Mouse (Mus musculus) liver, embryonic 13.5 days (tissue): ENCODE measurements around the gene Ofcc1. TPM values are rescaled to one million over a fixed set of nuclear protein-coding genes. Genes with fewer than 3 reads are reported as not detected.

Experiments
- ATAC-seq: fragments of 200-750 bp; cut with Nextera tagmentation; 2 replicates; pipeline ENCODE4 v1.8.0; 2017; ENCODE audit warnings: low read depth, mild to moderate bottlenecking, moderate number of reproducible peaks, moderate library complexity
- DNase-seq: peaks from one replicate; pipeline ENCODE4 v3.0.0; 2022
- H3K27ac ChIP-seq: fragments of 300-500 bp; sonication (generic); 2 replicates; pipeline ENCODE4 v1.5.1; 2015; ENCODE audit warnings: moderate library complexity, mild to moderate bottlenecking, inconsistent platforms
- H3K27me3 ChIP-seq: fragments of 300-500 bp; sonication (generic); 2 replicates; pipeline ENCODE4 v1.6.1; 2015; ENCODE audit warnings: mild to moderate bottlenecking, inconsistent platforms
- H3K36me3 ChIP-seq: fragments of 300-500 bp; sonication (generic); 2 replicates; pipeline ENCODE4 v1.6.1; 2015; ENCODE audit warnings: mild to moderate bottlenecking, inconsistent platforms
- H3K4me1 ChIP-seq: fragments of 300-500 bp; sonication (generic); replicated peaks from 2 replicates; pipeline ENCODE4 v1.6.1; 2015; ENCODE audit warnings: inconsistent platforms
- H3K4me2 ChIP-seq: fragments of 300-500 bp; sonication (generic); 2 replicates; pipeline ENCODE4 v1.6.1; 2015; ENCODE audit warnings: inconsistent platforms, mild to moderate bottlenecking, moderate library complexity
- H3K4me3 ChIP-seq: fragments of 300-500 bp; sonication (generic); replicated peaks from 2 replicates; pipeline ENCODE4 v1.5.1; 2015; ENCODE audit warnings: mild to moderate bottlenecking, inconsistent platforms
- H3K9ac ChIP-seq: fragments of 300-500 bp; sonication (generic); 2 replicates; pipeline ENCODE4 v1.6.1; 2015; ENCODE audit warnings: mild to moderate bottlenecking, inconsistent platforms
- H3K9me3 ChIP-seq: fragments of 300-500 bp; sonication (generic); replicated peaks from 2 replicates; pipeline ENCODE4 v1.6.1; 2016; ENCODE audit warnings: inconsistent platforms
- WGBS: fragments of 180-500 bp; shearing (Covaris S2); methylation state at CpG from one replicate; pipeline ENCODE4 v1.1.7; 2015; ENCODE audit not compliant: insufficient replicate concordance; 5-methylcytosine and 5-hydroxymethylcytosine counted together
- polyA plus RNA-seq: library from polyadenylated mRNA; unstranded; fragments of >200 nt; fragmentation: Nextera tagmentation; extraction: Ambion mirVana; gene quantifications from 2 replicates; pipeline ENCODE4 v1.2.1, GENCODE M21; 2015

Gene Ofcc1
- polyA plus RNA-seq, 1 experiment from 2014 or later, result not detected

- DNase-seq (no peak), ATAC-seq (no peak)
- no peaks in the 10 kb centered on the region for H3K36me3 ChIP-seq
- H3K27ac ChIP-seq, result no peak overlapping the region
- WGBS, result 75% methylated on average over 18 of the region's 18 CpGs
- H3K9me3 ChIP-seq, result no peaks in the 10 kb centered on the region
- H3K4me2 ChIP-seq, result no peak overlapping the region
- no peaks in the 10 kb centered on the region for H3K4me1 ChIP-seq
- no peak overlapping the region for H3K4me3 ChIP-seq
- no peaks in the 10 kb centered on the region for H3K27me3 ChIP-seq
- H3K9ac ChIP-seq, result no peak overlapping the region
Measured at GRCm38 (mm10) chr13:39979294-39980061, 381.8 kb downstream of the Ofcc1 start.

- DNase-seq (no peak), ATAC-seq (no peak)
Measured at GRCm38 (mm10) chr13:39968349-39969016, 392.8 kb downstream of the Ofcc1 start.

DNA sequence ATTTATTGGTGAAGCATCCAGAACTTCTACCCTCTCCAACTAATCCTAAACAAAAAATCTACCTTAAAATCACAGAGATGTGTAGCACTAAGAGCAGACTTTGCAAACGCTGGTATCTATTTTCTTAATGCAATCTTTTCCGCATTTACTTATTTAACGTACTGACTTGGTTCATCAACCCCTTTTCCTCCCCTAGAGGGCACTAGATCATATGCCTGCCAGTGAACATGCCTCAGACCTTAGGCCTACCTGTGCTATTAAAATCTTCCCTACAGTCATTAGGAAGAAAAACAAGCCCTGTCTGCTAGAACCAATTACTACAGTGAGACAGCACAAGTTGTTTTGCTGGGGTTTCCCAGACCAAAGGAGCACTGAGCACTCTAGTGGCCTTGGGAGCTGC is 404.0 kb downstream of the Ofcc1 start:
- Histone ChIP-seq H3K4me3 (no peak overlapping the region), H3K27ac (no peak overlapping the region), H3K27me3 (no peaks in the 10 kb centered on the region), H3K9me3 (no peaks in the 10 kb centered on the region), H3K4me1 (no peaks in the 10 kb centered on the region), H3K4me2 (no peak overlapping the region), H3K9ac (no peak overlapping the region), H3K36me3 (no peaks in the 10 kb centered on the region)
- 66% methylated on average over 3 of the region's 3 CpGs for WGBS
- ATAC-seq, result no peak
- no peak for DNase-seq

More at GRCm38 (mm10) chr13:39968349-39969016, 392.8 kb downstream of the Ofcc1 start:
- WGBS, result 69% methylated on average over 8 of the region's 8 CpGs
- H3K4me3 ChIP-seq, result no peak overlapping the region
- no peaks in the 10 kb centered on the region for H3K9me3 ChIP-seq
- no peak overlapping the region for H3K4me2 ChIP-seq
- H3K36me3 ChIP-seq, result no peaks in the 10 kb centered on the region
- no peaks in the 10 kb centered on the region for H3K27me3 ChIP-seq
- H3K27ac ChIP-seq, result no peak overlapping the region
- H3K9ac ChIP-seq, result no peak overlapping the region
- no peaks in the 10 kb centered on the region for H3K4me1 ChIP-seq

DNA sequence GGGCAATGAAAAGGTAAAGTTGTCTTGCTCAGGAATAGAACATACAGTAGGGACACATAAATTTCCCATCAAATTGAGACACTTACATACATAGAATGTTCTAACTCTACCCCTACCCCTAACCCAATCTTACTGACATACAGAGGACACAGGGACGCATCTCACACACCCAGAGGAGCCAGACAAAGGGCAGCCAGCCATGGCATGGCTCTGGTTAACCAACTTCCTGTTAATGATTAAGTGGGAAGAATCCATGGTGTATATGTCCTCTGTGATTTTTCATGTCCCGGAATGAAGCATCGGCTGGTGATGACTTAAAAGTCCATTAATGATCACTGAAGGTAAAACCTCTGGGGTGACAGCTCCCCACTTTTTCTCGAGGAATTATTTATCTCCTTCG is 405.2 kb downstream of the Ofcc1 start:
- Histone ChIP-seq H3K9ac (no peak overlapping the region), H3K4me3 (no peak overlapping the region), H3K4me1 (no peaks in the 10 kb centered on the region), H3K27me3 (no peaks in the 10 kb centered on the region), H3K36me3 (no peaks in the 10 kb centered on the region), H3K4me2 (no peak overlapping the region), H3K27ac (no peak overlapping the region), H3K9me3 (no peaks in the 10 kb centered on the region)
- DNase-seq (no peak), ATAC-seq (no peak)
- WGBS, result 59% methylated on average over 5 of the region's 5 CpGs
